Mouse (Mus musculus) frontal cortex, postnatal 36 days (tissue): ENCODE data around the gene Rbm17.
"Not testable (repeated sequence)": the region's sequence is repeated elsewhere in the genome, so short reads cannot be mapped to it uniquely, and the experiment has no call there.

Experiments
- DNase-seq, 2 experiments: peaks; one replicate each; pipeline ENCODE4 v3.0.0; 2022; ENCODE audit warnings: low spot score in 2 of 2

Rbm17 gene

GRCm38 (mm10) chr2:11544342-11544741 lies 59.6 kb downstream of the Rbm17 start:
- DNase-seq: no peak

GRCm38 (mm10) chr2:11543158-11543557 lies 60.8 kb downstream of the Rbm17 start:
- DNase-seq: no peak

- peak; percentile 71 to 73 for DNase-seq
Observed at GRCm38 (mm10) chr2:11542640-11543039, 61.3 kb downstream of the Rbm17 start.

GRCm38 (mm10) chr2:11542121-11542520 lies 61.8 kb downstream of the Rbm17 start:
- DNase-seq: no peak

- not testable (repeated sequence) for DNase-seq
Observed at GRCm38 (mm10) chr2:11541528-11541927, 62.4 kb downstream of the Rbm17 start.

GRCm38 (mm10) chr2:11535966-11536365 lies 68.0 kb downstream of the Rbm17 start:
- DNase-seq: no peak
